24 mouse cellular contexts compared by ENCODE assay signal in the genomic region with DNA sequence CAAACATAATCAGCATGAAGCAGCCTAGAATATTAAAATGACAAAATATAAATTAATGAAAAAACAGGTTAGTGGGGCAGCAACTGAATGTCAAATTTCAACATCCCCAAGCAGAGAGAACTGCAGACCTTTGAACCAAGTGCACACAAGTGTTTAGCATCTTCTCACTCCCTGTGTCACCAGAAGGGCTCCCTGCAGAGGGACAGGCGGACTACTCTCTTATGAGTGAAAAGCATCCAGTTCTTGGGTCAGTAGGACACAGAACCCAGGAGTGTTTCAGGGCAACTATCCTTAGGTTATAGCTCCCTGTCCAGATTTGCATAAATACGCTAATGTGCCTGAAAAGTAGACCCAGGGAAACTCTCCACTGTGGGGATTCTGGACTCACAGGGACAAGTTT.
"Had no signal": no experiment of that assay in that cellular context is flagged by ENCODE, and none has a peak within 500 bp of the region (broad histone marks: within the 10 kb centered on the region; RNA-seq: fewer than 3 reads in every experiment).

No protein-coding gene starts in this region.

- H3K4me1 ChIP-seq: embryonic facial prominence, embryonic 10.5 days; embryonic facial prominence, embryonic 12.5 days; embryonic facial prominence, embryonic 13.5 days; embryonic facial prominence, embryonic 15.5 days; forebrain, embryonic 10.5 days; forebrain, embryonic 12.5 days; forebrain, embryonic 13.5 days; forebrain, embryonic 15.5 days; heart, embryonic 10.5 days had no signal

- H3K9ac ChIP-seq: embryonic facial prominence, embryonic 12.5 days; embryonic facial prominence, embryonic 13.5 days; embryonic facial prominence, embryonic 15.5 days; forebrain, embryonic 12.5 days; forebrain, embryonic 13.5 days; forebrain, embryonic 15.5 days; forebrain, postnatal 0 days had no signal

- H3K9me3 ChIP-seq: embryonic facial prominence, embryonic 10.5 days; embryonic facial prominence, embryonic 12.5 days; embryonic facial prominence, embryonic 13.5 days; embryonic facial prominence, embryonic 15.5 days; forebrain, embryonic 10.5 days; forebrain, embryonic 12.5 days; forebrain, embryonic 13.5 days; forebrain, embryonic 15.5 days; heart, embryonic 10.5 days had no signal

- H3K36me3 ChIP-seq: embryonic facial prominence, embryonic 10.5 days; embryonic facial prominence, embryonic 12.5 days; embryonic facial prominence, embryonic 13.5 days; embryonic facial prominence, embryonic 15.5 days; forebrain, embryonic 10.5 days; forebrain, embryonic 12.5 days; forebrain, embryonic 15.5 days; heart, embryonic 10.5 days had no signal

- H3K4me3 ChIP-seq: embryonic facial prominence, embryonic 10.5 days; embryonic facial prominence, embryonic 12.5 days; embryonic facial prominence, embryonic 13.5 days; embryonic facial prominence, embryonic 15.5 days; erythroblast, embryonic 14.5 days; forebrain, embryonic 10.5 days; forebrain, embryonic 12.5 days; forebrain, embryonic 13.5 days; forebrain, embryonic 15.5 days; gastrocnemius, adult 2 months; heart, adult 2 months; heart, embryonic 10.5 days had no signal

- H3K4me2 ChIP-seq: embryonic facial prominence, embryonic 12.5 days; embryonic facial prominence, embryonic 13.5 days; embryonic facial prominence, embryonic 15.5 days; forebrain, embryonic 12.5 days; forebrain, embryonic 13.5 days; forebrain, embryonic 15.5 days had no signal

- H3K27me3 ChIP-seq: embryonic facial prominence, embryonic 12.5 days; embryonic facial prominence, embryonic 13.5 days; embryonic facial prominence, embryonic 15.5 days; forebrain, embryonic 12.5 days; forebrain, embryonic 13.5 days; forebrain, embryonic 15.5 days had no signal

- H3K27ac ChIP-seq: embryonic facial prominence, embryonic 10.5 days; embryonic facial prominence, embryonic 12.5 days; embryonic facial prominence, embryonic 13.5 days; embryonic facial prominence, embryonic 15.5 days; forebrain, embryonic 10.5 days; forebrain, embryonic 12.5 days; forebrain, embryonic 13.5 days; forebrain, embryonic 15.5 days; gastrocnemius, adult 2 months; heart, adult 2 months; heart, embryonic 10.5 days had no signal

- DNase-seq: cerebellum, postnatal 10 days; cerebellum, postnatal 14 days; embryo, embryonic 11 days; forebrain, postnatal 0 days; gastrocnemius, adult 2 months; gastrocnemius, postnatal 10 days; gastrocnemius, postnatal 14 days; gastrocnemius, postnatal 25 days; gastrocnemius, postnatal 36 days; heart, adult 11 months; heart, adult 18-20 months; heart, adult 2 months had no signal

- ATAC-seq: forebrain, embryonic 13.5 days; forebrain, embryonic 14.5 days; forebrain, embryonic 15.5 days; forebrain, embryonic 16.5 days; forebrain, postnatal 0 days had no signal
